Mouse (Mus musculus) heart, embryonic 16.5 days (tissue): ENCODE measurements at regions not wholly inside any gene's neighbourhood (a gene's known extent, or its start where the extent isn't known, plus 50 kb on each side); places are given as distances from the start of the nearest gene placed in this dataset.
A peak's percentile ranks its signal among the peaks of the same experiment; 100 is the strongest.

Source experiments
- ATAC-seq: fragments of 200-750 bp; cut with Nextera tagmentation; replicated peaks from 2 replicates; pipeline ENCODE4 v1.8.0; 2017; ENCODE audit warnings: moderate number of reproducible peaks; ENCODE audit not compliant: insufficient read depth, low FRiP score; ENCODE audit errors: extremely low read depth
- H3K27ac ChIP-seq: fragments of 300-500 bp; sonication (generic); 2 replicates; pipeline ENCODE4 v1.5.1; 2014; ENCODE audit warnings: mild to moderate bottlenecking, low read length, control low read depth, moderate library complexity
- H3K27me3 ChIP-seq: fragments of 300-500 bp; sonication (generic); 2 replicates; pipeline ENCODE4 v1.6.1; 2014; ENCODE audit warnings: low read length, mixed read lengths; ENCODE audit not compliant: control insufficient read depth, insufficient read depth
- H3K36me3 ChIP-seq: fragments of 300-500 bp; sonication (generic); 2 replicates; pipeline ENCODE4 v1.6.1; 2014; ENCODE audit not compliant: control insufficient read depth, insufficient read depth
- H3K4me1 ChIP-seq: fragments of 300-500 bp; sonication (generic); 2 replicates; pipeline ENCODE4 v1.6.1; 2014; ENCODE audit warnings: low read length, mixed read lengths; ENCODE audit not compliant: control insufficient read depth, insufficient read depth
- H3K4me2 ChIP-seq: fragments of 300-500 bp; sonication (generic); 2 replicates; pipeline ENCODE4 v1.6.1; 2014; ENCODE audit warnings: low read depth, mild to moderate bottlenecking, control low read depth, low read length
- H3K4me3 ChIP-seq: fragments of 300-500 bp; sonication (generic); 2 replicates; pipeline ENCODE4 v1.5.1; 2014; ENCODE audit warnings: mild to moderate bottlenecking, control low read depth, low read length
- H3K9ac ChIP-seq: fragments of 300-500 bp; sonication (generic); 2 replicates; pipeline ENCODE4 v1.6.1; 2014; ENCODE audit warnings: low read length, control low read depth
- H3K9me3 ChIP-seq: fragments of 300-500 bp; sonication (generic); replicated peaks from 2 replicates; pipeline ENCODE4 v1.6.1; 2016; ENCODE audit warnings: low read length; ENCODE audit not compliant: control insufficient read depth
- WGBS: fragments of 180-500 bp; shearing (Covaris S2); extraction: QIAGEN DNeasy Blood & Tissue Kit; methylation state at CpG from one replicate; pipeline ENCODE4 v1.1.7; 2014; 5-methylcytosine and 5-hydroxymethylcytosine counted together

DNA sequence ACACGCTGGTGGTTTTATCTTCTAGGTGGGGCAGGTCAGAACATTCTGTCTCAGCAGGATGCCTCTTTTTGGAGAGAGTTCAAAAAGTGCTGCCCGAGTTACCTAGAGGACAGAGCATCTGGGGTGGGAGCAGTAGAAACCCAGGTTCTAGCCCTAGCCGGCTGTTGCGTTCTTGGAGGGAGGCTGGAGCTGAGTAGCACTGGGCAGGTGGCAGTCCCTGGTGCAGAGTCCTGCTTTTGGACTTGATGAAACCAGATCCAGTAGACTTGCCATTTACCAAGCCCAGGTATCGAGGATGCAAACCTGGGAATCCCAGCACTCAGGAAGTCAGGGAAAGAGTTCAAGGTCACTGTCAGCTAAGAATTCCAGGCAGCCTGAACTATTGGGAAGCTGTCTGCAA is 110.3 kb upstream of the Atp1a1 start:
- H3K4me3 ChIP-seq, result no peak overlapping the region
- no peaks in the 10 kb centered on the region for H3K27me3 ChIP-seq
- peaks cover 35% of the 10 kb centered on the region for H3K4me1 ChIP-seq
- 70% methylated on average over 5 of the region's 5 CpGs for WGBS
- no peak overlapping the region for H3K27ac ChIP-seq
- no peaks in the 10 kb centered on the region for H3K9me3 ChIP-seq
- no peak for ATAC-seq
- no peaks in the 10 kb centered on the region for H3K36me3 ChIP-seq
- H3K9ac ChIP-seq, result no peak overlapping the region
- no peak overlapping the region for H3K4me2 ChIP-seq

DNA sequence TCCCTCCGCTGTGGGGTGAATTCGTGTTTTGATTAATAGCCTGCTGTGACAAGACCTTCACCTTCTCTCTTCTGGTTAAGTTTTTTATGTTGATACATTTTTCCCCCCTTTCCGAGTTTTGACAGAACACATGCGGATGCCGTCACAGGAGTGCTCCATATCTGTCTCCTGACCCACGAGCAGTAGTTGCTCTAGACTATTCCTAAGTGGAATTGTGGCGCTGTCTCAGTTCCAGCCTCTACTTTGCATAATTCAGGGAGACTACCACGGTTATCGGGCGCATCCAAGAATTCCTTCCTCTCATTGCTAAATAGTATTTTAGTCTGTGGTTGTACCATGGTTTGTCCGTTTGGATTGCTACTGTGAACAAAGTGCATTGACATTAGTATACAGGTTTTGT is 109.2 kb upstream of the Atp1a1 start:
- Histone ChIP-seq H3K4me2 (peak overlapping the region; percentile 49; the same call in 1 of the 2 replicates), H3K4me1 (peaks cover 46% of the 10 kb centered on the region), H3K9me3 (no peaks in the 10 kb centered on the region), H3K27me3 (no peaks in the 10 kb centered on the region), H3K9ac (peak overlapping the region; percentile 71; the same call in 1 of the 2 replicates), H3K36me3 (no peaks in the 10 kb centered on the region), H3K27ac (peak overlapping the region; percentile 79), H3K4me3 (no peak overlapping the region)
- WGBS, result 59% methylated on average over 11 of the region's 11 CpGs
- no peak for ATAC-seq

DNA sequence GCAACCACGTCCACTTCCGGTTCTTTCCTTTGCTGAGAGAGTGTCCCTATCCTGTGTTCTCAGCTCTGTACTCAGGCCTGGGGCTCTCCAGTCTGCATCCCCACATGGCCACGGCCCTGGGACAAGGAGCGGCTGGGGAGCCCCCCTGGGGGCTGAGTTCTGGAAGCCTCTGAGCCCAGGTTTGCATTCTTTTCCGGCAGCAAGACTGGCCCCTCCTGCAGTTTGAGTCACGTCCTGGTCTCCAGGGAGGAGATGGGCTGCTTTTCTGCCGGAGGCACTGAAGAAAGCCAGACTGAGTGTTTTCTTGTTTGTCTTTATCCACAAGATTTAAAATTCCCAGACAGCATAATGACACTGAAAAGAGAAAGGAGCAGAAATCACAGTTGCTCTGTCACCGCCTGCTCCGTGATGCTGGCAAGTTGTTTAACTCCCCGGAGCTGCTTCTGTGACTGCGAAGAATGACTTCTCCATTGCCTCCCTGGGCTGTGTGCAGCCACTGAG is 108.7 kb upstream of the Atp1a1 start:
- H3K4me2 ChIP-seq, result peak overlapping the region; percentile 49
- no peak; the same call in 1 of the 2 replicates for ATAC-seq
- 20% methylated on average over 11 of the region's 11 CpGs for WGBS
- H3K27ac ChIP-seq, result peak overlapping the region; percentile 79
- peaks cover 46% of the 10 kb centered on the region for H3K4me1 ChIP-seq
- H3K4me3 ChIP-seq, result peak overlapping the region; percentile 12
- no peaks in the 10 kb centered on the region for H3K9me3 ChIP-seq
- no peaks in the 10 kb centered on the region for H3K36me3 ChIP-seq
- H3K27me3 ChIP-seq, result no peaks in the 10 kb centered on the region
- peak overlapping the region; percentile 71 for H3K9ac ChIP-seq

DNA sequence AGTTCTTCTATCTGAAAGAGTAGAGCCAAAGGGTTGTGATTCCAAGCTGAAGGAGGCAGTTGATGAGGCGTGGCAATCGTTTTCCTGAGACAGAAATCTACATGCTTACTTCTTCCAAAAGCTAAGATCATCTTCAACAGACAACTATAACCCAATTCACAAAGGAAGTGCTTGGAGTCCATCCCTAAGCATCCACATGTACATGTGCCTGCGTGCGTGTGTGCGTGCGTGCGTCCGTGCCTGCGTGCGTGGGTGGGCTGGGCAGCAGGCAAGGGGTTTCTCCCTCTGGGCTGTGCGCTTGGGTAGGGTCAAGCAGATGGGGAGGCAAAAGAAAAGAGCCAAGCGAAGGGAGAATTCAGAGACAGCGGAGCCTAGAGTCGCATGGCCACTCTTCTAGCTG is 108.2 kb upstream of the Atp1a1 start:
- peak overlapping the region; percentile 71 for H3K9ac ChIP-seq
- peak overlapping the region; percentile 79 for H3K27ac ChIP-seq
- H3K4me1 ChIP-seq, result peaks cover 46% of the 10 kb centered on the region

GRCm38 (mm10) chr3:101711594-101712171 is 107.2 kb upstream of the Atp1a1 start:
- H3K4me1 ChIP-seq, result peaks cover 46% of the 10 kb centered on the region
- peak overlapping the region; percentile 89 for H3K27ac ChIP-seq
- 13% methylated on average over 11 of the region's 11 CpGs for WGBS
- peak overlapping the region; percentile 43 for H3K4me2 ChIP-seq
- no peak overlapping the region; the same call in 1 of the 2 replicates for H3K4me3 ChIP-seq
- H3K27me3 ChIP-seq, result no peaks in the 10 kb centered on the region
- H3K36me3 ChIP-seq, result no peaks in the 10 kb centered on the region
- H3K9me3 ChIP-seq, result no peaks in the 10 kb centered on the region
- H3K9ac ChIP-seq, result peak overlapping the region; percentile 69
- ATAC-seq, result peak; percentile 39

More for the DNA sequence above, 108.2 kb upstream of the Atp1a1 start:
- Histone ChIP-seq H3K4me2 (peak overlapping the region; percentile 49), H3K36me3 (no peaks in the 10 kb centered on the region), H3K4me3 (no peak overlapping the region; the same call in 1 of the 2 replicates), H3K27me3 (no peaks in the 10 kb centered on the region), H3K9me3 (no peaks in the 10 kb centered on the region)
- no peak for ATAC-seq
- 73% methylated on average over 14 of the region's 14 CpGs for WGBS

DNA sequence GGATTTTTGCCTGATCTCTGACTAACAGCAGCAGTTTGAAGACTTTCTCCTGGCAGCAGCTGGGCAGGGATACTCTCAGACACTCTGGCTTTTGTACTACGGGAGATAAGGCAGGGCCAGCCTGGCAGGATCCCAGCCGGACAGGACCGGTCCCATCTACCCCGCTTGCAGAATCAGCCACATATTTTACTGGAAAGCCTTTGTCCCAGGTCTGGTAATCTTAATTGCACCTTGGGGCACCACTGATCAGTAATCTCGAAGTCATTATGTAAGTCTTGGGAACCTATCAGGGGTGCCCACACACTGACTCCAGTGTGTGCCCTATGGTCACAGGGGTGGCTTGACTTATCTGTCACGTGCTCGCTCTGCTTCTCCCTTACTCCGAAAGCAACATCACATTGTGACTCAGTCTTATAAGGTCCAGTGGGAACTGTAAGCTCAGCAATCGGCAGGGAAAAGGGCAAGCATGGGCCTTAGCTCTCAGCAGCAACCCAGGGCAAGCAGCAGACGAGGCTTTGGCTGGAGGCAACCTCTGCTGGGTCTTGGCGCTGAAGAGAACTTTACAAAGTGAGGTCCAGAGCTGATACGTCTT is 105.0 kb upstream of the Atp1a1 start:
- H3K4me2 ChIP-seq, result no peak overlapping the region
- no peaks in the 10 kb centered on the region for H3K27me3 ChIP-seq
- no peaks in the 10 kb centered on the region for H3K9me3 ChIP-seq
- peaks cover 60% of the 10 kb centered on the region for H3K4me1 ChIP-seq
- no peaks in the 10 kb centered on the region for H3K36me3 ChIP-seq
- peak; percentile 43; the same call in 1 of the 2 replicates for ATAC-seq
- H3K27ac ChIP-seq, result peak overlapping the region; percentile 72
- 36% methylated on average over 12 of the region's 12 CpGs for WGBS
- H3K9ac ChIP-seq, result 0 out of 2 replicates have a peak overlapping the region, but pooled peaks have one; percentile 23
- H3K4me3 ChIP-seq, result no peak overlapping the region

DNA sequence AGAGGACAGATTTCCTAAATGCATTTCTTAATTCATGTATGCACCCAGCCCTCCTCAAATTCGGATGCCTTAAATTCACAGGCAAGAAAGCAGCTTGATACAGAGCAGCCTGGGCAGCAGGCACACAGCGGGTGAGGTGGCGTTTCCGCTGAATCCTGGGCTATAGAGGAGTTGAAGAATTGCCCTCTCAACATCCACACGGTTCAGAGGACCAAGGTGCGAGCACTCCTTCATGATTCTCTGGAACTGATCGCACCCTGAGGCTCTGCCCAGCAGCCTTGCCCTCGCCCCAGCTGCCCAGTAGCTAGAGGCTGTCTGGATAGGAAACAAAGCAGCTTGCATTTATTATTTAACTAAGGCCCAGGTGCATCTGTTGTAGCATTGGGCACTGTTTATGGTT is 104.3 kb upstream of the Atp1a1 start:
- H3K27me3 ChIP-seq, result no peaks in the 10 kb centered on the region
- H3K36me3 ChIP-seq, result no peaks in the 10 kb centered on the region
- H3K9ac ChIP-seq, result peak overlapping the region; percentile 23; the same call in 1 of the 2 replicates
- no peak for ATAC-seq
- no peak overlapping the region for H3K4me2 ChIP-seq
- H3K4me3 ChIP-seq, result no peak overlapping the region
- no peaks in the 10 kb centered on the region for H3K9me3 ChIP-seq
- WGBS, result 80% methylated on average over 8 of the region's 8 CpGs
- peak overlapping the region; percentile 72 for H3K27ac ChIP-seq
- H3K4me1 ChIP-seq, result peaks cover 66% of the 10 kb centered on the region

- ATAC-seq, result peak; percentile 11
- Histone ChIP-seq H3K4me2 (no peak overlapping the region), H3K9ac (no peak overlapping the region; the same call in 1 of the 2 replicates)
Observed at GRCm38 (mm10) chr3:101704919-101705318, 100.4 kb upstream of the Atp1a1 start.

GRCm38 (mm10) chr3:101704326-101704725 is 99.8 kb upstream of the Atp1a1 start:
- WGBS, result 90% methylated on average over 5 of the region's 5 CpGs
- no peaks in the 10 kb centered on the region for H3K9me3 ChIP-seq
- peaks cover 50% of the 10 kb centered on the region for H3K4me1 ChIP-seq

More at GRCm38 (mm10) chr3:101704919-101705318, 100.4 kb upstream of the Atp1a1 start:
- H3K4me3 ChIP-seq, result no peak overlapping the region
- peak overlapping the region; percentile 53 for H3K27ac ChIP-seq
- no peaks in the 10 kb centered on the region for H3K27me3 ChIP-seq
- no peaks in the 10 kb centered on the region for H3K9me3 ChIP-seq
- H3K36me3 ChIP-seq, result no peaks in the 10 kb centered on the region
- peaks cover 56% of the 10 kb centered on the region for H3K4me1 ChIP-seq
- 17% methylated on average over 9 of the region's 9 CpGs for WGBS

More at GRCm38 (mm10) chr3:101704326-101704725, 99.8 kb upstream of the Atp1a1 start:
- no peak for ATAC-seq
- Histone ChIP-seq H3K27ac (peak overlapping the region; percentile 53), H3K36me3 (no peaks in the 10 kb centered on the region), H3K9ac (no peak overlapping the region), H3K4me2 (no peak overlapping the region), H3K27me3 (no peaks in the 10 kb centered on the region), H3K4me3 (no peak overlapping the region)
